Mouse (Mus musculus): ENCODE data around the gene Epb41l5.

The Epb41l5 gene

DNA sequence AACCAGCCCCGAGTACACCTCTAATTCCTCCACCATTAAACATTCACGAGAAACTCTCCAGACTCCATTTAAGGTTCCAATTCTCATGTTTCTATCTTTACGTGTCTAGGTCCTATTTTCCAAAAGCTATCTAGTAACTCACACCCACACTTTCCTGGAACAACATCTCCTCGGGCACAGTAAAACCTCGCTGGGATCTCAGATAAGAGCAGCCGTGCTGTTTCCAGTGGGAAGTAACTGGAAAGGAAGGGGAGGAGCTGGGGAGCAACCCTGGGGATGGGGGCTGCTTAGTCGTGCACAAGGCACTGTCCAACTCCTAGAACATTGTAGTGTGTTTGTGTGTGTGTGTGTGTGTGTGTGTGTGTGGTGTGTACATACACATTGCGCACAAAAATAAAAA, 146.9 kb downstream of the Epb41l5 start:
- DNase-seq (ENCODE audit: low spot score): no peak

DNA sequence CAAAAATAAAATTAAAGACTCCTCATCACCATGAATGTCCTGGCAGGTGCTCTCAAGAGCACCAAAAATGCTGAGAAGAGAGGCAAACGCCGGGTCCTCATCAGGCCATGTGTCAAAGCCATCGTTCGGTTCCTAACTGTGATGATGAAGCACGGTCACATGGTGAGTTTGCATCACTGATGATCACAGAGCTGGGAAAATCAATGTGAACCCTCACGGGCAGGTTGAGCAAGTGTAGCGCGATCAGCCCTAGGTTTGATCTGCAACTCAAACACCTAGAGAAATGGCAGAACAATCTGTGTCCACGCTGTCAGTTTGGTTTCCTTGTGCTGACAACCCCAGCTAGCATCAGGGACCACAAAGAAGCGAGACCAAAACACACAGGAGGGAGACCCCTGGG, 149.3 kb downstream of the Epb41l5 start:
- no peak for DNase-seq (ENCODE audit: low spot score)

DNA sequence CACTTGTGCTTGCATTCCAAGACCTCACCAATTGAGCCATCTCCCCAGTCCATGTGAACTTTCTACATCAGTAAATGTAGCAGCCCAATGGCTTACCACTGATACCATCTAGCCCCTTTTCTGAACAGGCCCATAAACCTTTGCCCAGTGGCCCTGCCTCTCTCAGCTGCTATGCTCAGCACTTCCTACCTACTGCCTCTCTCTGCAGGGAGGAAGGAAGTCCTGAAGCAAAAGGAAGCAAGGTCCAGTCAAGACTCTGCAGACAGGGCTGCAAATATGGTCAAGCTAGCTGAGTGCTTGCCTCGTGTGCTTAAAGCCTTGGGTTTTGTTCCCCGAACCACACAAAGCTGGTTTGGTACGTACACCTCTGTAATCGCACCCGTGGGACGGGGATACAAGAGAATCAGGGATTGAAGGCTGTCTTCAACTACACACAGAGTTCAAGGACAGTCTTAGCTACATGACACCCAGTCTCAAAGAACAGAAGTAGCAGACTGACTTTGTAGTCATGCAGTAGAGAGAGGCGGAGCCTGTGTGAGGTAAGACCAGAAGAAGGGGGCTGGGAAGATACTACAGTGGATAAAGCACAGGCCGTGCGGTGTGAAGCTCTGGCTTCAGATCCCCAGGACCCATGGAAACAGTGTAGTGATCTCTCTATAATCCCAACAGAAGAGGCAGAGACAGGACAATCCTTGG, 150.1 kb downstream of the Epb41l5 start:
- DNase-seq (ENCODE audit: low spot score): no peak

DNA sequence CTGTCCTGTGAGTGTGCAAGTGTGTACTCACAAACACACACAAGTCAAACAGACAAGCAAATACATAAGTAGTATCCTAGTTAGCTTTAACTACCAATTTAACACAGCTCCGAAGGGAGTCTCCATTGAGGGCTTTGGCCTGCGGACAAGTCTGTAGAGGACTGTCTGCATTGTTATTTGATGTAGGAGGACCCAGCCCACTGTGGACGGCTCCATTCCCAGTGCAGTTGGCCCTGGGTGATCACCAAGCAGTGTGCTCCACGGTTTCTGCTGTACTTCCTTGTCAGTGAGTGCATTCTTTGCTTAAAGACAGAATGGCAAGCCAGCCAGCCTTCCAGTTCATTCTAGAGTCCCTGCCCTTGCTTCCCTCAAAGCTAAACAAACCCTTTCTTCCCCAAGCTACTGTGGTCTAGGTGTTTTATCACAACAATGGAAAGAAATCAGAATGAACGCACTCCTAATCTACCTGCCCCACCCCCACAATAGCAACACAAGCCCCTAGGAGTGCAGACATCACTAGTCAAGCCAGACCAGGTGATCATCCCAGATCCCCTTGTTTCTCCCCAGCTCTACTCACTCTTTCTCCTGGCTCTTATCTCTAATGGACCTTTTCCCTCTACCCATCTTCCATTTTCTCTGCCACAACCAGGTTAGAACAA, 151.3 kb downstream of the Epb41l5 start:
- no peak for DNase-seq (ENCODE audit: low spot score)

DNA sequence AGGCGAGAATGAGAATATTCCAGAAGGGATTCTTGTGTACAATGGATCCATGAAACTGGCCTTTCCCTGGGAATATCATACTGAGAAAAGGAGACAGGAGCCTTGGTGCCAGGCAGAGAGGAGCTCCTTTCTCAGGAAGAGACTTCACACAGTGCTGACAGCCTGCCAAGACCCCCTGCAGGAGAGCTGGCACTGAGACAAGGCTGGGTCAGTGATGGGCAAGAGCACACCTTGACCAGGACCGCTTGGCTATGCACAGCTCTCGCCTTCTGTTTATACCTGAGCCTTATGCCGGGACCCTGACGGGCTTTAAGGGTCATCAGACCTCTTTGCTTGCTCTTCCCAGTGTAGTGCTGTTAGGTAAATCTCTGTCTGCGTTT, 153.4 kb downstream of the Epb41l5 start:
- DNase-seq (ENCODE audit: low spot score): no peak

Data from lung, postnatal 25 days (tissue).